Comparison of ENCODE assay signal across 24 mouse cellular contexts in the genomic region with DNA sequence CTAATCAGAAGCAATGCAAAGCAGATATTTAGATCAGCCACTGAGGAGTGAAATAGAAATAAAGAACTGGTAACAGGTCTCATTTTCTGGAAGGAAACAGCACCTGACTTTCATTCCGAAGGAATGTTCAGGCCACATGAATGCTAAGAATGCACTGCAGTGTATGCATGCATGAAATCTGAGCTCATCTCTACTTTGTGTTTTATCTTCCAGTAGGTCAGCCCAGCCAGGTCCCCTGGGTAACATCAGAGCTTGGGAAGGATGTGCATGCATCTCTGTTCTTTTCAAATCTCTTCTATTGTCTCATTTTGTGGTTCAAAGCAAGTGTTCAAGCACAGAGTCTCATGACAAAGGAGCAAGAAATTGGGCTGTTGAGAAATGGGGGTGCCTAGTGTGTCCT.
DNase-seq lines count a peak whose midpoint lies in the region; ATAC-seq and TF ChIP-seq lines count a peak whose summit lies in the region.
"Had no signal": no experiment of that assay in that cellular context is flagged by ENCODE, and none has a peak within 500 bp of the region (broad histone marks: within the 10 kb centered on the region; RNA-seq: fewer than 3 reads in every experiment).

No protein-coding gene starts in this region.

- H3K9ac ChIP-seq in embryonic facial prominence, embryonic 11.5 days (replicated peaks; ENCODE audit: low read length): no peak overlapping the region
- H3K9ac ChIP-seq: forebrain, embryonic 12.5 days; forebrain, postnatal 0 days; heart, embryonic 15.5 days; hindbrain, embryonic 14.5 days; intestine, embryonic 15.5 days had no signal

- CTCF ChIA-PET in Patski (lab: Charles Lee): no interaction called here

- H3K27ac ChIP-seq in embryonic facial prominence, embryonic 11.5 days (replicated peaks; ENCODE audit: low read depth, low read length): no peak overlapping the region
- H3K27ac ChIP-seq in embryonic facial prominence, embryonic 10.5 days (replicated peaks): no peak overlapping the region
- H3K27ac ChIP-seq: forebrain, embryonic 12.5 days; heart, adult 2 months; heart, embryonic 15.5 days; hindbrain, embryonic 10.5 days; hindbrain, embryonic 14.5 days; intestine, embryonic 15.5 days had no signal

- no peak overlapping the region for H3K4me2 ChIP-seq in embryonic facial prominence, embryonic 11.5 days (ENCODE audit: low read depth, low read length)
- H3K4me2 ChIP-seq: forebrain, embryonic 12.5 days; heart, embryonic 11.5 days; heart, embryonic 15.5 days; hindbrain, embryonic 14.5 days; intestine, embryonic 15.5 days had no signal

- no peaks in the 10 kb centered on the region for H3K4me1 ChIP-seq in embryonic facial prominence, embryonic 11.5 days (ENCODE audit: control insufficient read depth, insufficient read depth, low read length)
- peaks cover 12% of the 10 kb centered on the region; the same call in 1 of the 2 replicates for H3K4me1 ChIP-seq in embryonic facial prominence, embryonic 10.5 days
- H3K4me1 ChIP-seq: forebrain, embryonic 12.5 days; heart, embryonic 15.5 days; intestine, embryonic 15.5 days had no signal

- in situ Hi-C loops in Patski (cut with MboI; ENCODE audit: low pct_unique_long_range_greater_than_20kb): no loop called here

- TF ChIP-seq CTCF in Patski (IDR thresholded peaks at IDR 0.05): no peak

- H3K9me3 ChIP-seq in embryonic facial prominence, embryonic 11.5 days (replicated peaks; ENCODE audit: control insufficient read depth, low read length): no peaks in the 10 kb centered on the region
- H3K9me3 ChIP-seq in embryonic facial prominence, embryonic 10.5 days: no peaks in the 10 kb centered on the region
- H3K9me3 ChIP-seq: forebrain, embryonic 12.5 days; heart, embryonic 15.5 days; hindbrain, embryonic 10.5 days; intestine, embryonic 15.5 days had no signal

- peak; percentile 23 for DNase-seq in embryonic facial prominence, embryonic 11.5 days (ENCODE audit: low spot score)
- DNase-seq in embryonic facial prominence, embryonic 10.5 days (ENCODE audit: low spot score): no peak
- DNase-seq in Patski (ENCODE audit: low read depth, low spot score): peak; percentile 30
- DNase-seq in embryo, embryonic 11 days: peak; percentile 14
- DNase-seq in forelimb bud, embryonic 11.5 days (ENCODE audit: low read depth, low spot score): peak; percentile 2
- no peak for DNase-seq in retina, embryonic 14.5 days (ENCODE audit: low spot score)
- no peak for DNase-seq in right cerebral cortex, postnatal 4 days
- DNase-seq in spleen, adult 12 weeks (ENCODE audit: low spot score): no peak
- DNase-seq: adrenal gland, postnatal 10 days; B cell, adult 2 months; cerebellum, adult 11 months; cerebellum, adult 8-10 months; cerebellum, postnatal 14 days; forebrain, postnatal 0 days; gastrocnemius, postnatal 10 days; heart, adult 2 months; heart, postnatal 14 days; kidney, adult 18-20 months had no signal

- ATAC-seq in embryonic facial prominence, embryonic 11.5 days (replicated peaks; ENCODE audit: insufficient number of reproducible peaks, low FRiP score, low TSS enrichment, low read depth): no peak
- peak; percentile 98 for ATAC-seq in Patski
- ATAC-seq: forebrain, postnatal 0 days; intestine, embryonic 15.5 days had no signal

- no peaks in the 10 kb centered on the region for H3K27me3 ChIP-seq in embryonic facial prominence, embryonic 11.5 days (ENCODE audit: control insufficient read depth, insufficient read depth, low read length)
- no peaks in the 10 kb centered on the region for H3K27me3 ChIP-seq in embryonic facial prominence, embryonic 10.5 days (replicated peaks; ENCODE audit: low read depth, poor library complexity, severe bottlenecking)
- H3K27me3 ChIP-seq in Patski: no peaks in the 10 kb centered on the region
- H3K27me3 ChIP-seq: forebrain, embryonic 12.5 days; heart, embryonic 15.5 days; intestine, embryonic 15.5 days had no signal

- H3K36me3 ChIP-seq in embryonic facial prominence, embryonic 11.5 days (replicated peaks; ENCODE audit: control insufficient read depth, insufficient read depth, low read depth, low read length): no peaks in the 10 kb centered on the region
- no peaks in the 10 kb centered on the region for H3K36me3 ChIP-seq in embryonic facial prominence, embryonic 10.5 days (replicated peaks)
- H3K36me3 ChIP-seq: forebrain, embryonic 12.5 days; heart, embryonic 15.5 days; hindbrain, embryonic 10.5 days; intestine, embryonic 15.5 days had no signal

- POLR2A ChIA-PET in Patski (lab: Charles Lee): no interaction called here

- 55% methylated on average over 1 of the region's 1 CpGs for WGBS in embryonic facial prominence, embryonic 11.5 days
- 52% methylated on average over 1 of the region's 1 CpGs for WGBS in embryonic facial prominence, embryonic 10.5 days

- no peak overlapping the region for H3K4me3 ChIP-seq in embryonic facial prominence, embryonic 11.5 days (ENCODE audit: low read depth, low read length)
- no peak overlapping the region for H3K4me3 ChIP-seq in embryonic facial prominence, embryonic 10.5 days
- H3K4me3 ChIP-seq: forebrain, embryonic 12.5 days; heart, adult 2 months; heart, embryonic 15.5 days; hindbrain, embryonic 10.5 days; intestine, embryonic 15.5 days had no signal

Comparison
In these comparisons a context has a peak if more than half of its experiments do, and no peak if none do; other contexts are left out.
1. DNase-seq: peak in embryonic facial prominence, embryonic 11.5 days (single experiment), Patski (single experiment), embryo, embryonic 11 days (single experiment) and forelimb bud, embryonic 11.5 days (single experiment); none in embryonic facial prominence, embryonic 10.5 days (single experiment), retina, embryonic 14.5 days (single experiment), right cerebral cortex, postnatal 4 days (single experiment) and spleen, adult 12 weeks (single experiment).